Mouse (Mus musculus): ENCODE measurements around the gene Anks1b. TPM values are rescaled to one million over a fixed set of nuclear protein-coding genes. Genes with fewer than 3 reads are reported as not detected.
A peak's percentile ranks its signal among the peaks of the same experiment; 100 is the strongest.

Gene Anks1b
- polyA plus RNA-seq, 1 experiment from 2014 or later: 2.9 TPM

- ATAC-seq (ENCODE audit: insufficient number of reproducible peaks, low FRiP score, low TSS enrichment, low read depth): no peak
- H3K4me3 ChIP-seq: no peak overlapping the region
- 18% methylated on average over 11 of the region's 11 CpGs for WGBS
Measured at GRCm38 (mm10) chr10:90770403-90770955, 897.2 kb downstream of the Anks1b start.

GRCm38 (mm10) chr10:90771046-90771445 lies 897.7 kb downstream of the Anks1b start:
- H3K36me3 ChIP-seq: no peaks in the 10 kb centered on the region
- H3K4me2 ChIP-seq: no peak overlapping the region
- WGBS: 52% methylated on average over 7 of the region's 7 CpGs
- H3K9ac ChIP-seq: no peak overlapping the region
- peaks cover 11% of the 10 kb centered on the region; the same call in 1 of the 2 replicates for H3K27me3 ChIP-seq
- ATAC-seq (ENCODE audit: insufficient number of reproducible peaks, low FRiP score, low TSS enrichment, low read depth): no peak
- H3K27ac ChIP-seq: no peak overlapping the region
- no peak overlapping the region for H3K4me3 ChIP-seq
- 0 out of 2 replicates have a peak, but pooled peaks cover 3% of the 10 kb centered on the region for H3K4me1 ChIP-seq
- no peaks in the 10 kb centered on the region for H3K9me3 ChIP-seq

More at GRCm38 (mm10) chr10:90770403-90770955, 897.2 kb downstream of the Anks1b start:
- H3K4me2 ChIP-seq: no peak overlapping the region
- no peaks in the 10 kb centered on the region for H3K36me3 ChIP-seq
- H3K27me3 ChIP-seq: peaks cover 11% of the 10 kb centered on the region; the same call in 1 of the 2 replicates
- H3K4me1 ChIP-seq: 0 out of 2 replicates have a peak, but pooled peaks cover 3% of the 10 kb centered on the region
- no peaks in the 10 kb centered on the region for H3K9me3 ChIP-seq
- H3K9ac ChIP-seq: no peak overlapping the region
- no peak overlapping the region for H3K27ac ChIP-seq

DNA sequence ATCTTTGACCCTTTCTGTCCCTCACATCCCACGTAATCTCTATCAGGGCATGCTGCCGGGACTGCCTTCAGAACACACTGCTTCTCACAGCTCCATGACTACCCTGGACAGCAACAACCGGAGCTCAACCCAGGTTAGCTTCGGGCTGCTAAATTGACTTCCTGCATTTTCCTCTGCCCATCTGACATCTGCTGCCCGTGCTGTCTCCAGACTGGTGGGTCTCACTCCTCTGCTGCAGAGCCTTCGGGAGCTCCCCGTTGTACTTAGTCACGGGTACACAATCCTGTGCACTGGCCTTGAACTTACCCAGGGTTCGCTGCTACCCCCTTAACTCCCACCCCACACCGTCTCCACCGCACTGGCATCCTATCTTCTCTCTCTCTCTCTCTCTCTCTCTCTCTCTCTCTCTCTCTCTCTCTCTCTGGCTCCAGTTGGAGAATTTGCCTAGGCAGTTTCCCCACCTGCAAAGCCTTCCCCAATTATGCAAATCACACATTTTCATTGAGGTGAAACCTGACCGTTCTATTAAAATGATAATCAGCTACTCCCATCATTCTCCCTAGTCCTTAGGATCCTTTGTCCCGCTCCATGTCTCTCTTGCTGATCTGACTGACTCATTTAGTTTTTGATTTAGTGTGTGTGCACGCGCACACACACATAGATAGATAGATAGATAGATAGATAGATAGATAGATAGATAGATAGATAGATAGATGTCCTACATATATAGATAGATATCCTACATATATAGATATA lies 898.3 kb downstream of the Anks1b start:
- H3K9me3 ChIP-seq: no peaks in the 10 kb centered on the region
- 0 out of 2 replicates have a peak, but pooled peaks cover 3% of the 10 kb centered on the region for H3K4me1 ChIP-seq
- WGBS: 13% methylated on average over 15 of the region's 15 CpGs
- H3K27me3 ChIP-seq: peaks cover 11% of the 10 kb centered on the region; the same call in 1 of the 2 replicates
- no peak overlapping the region for H3K27ac ChIP-seq
- no peak overlapping the region for H3K4me3 ChIP-seq
- ATAC-seq (ENCODE audit: insufficient number of reproducible peaks, low FRiP score, low TSS enrichment, low read depth): no peak
- H3K36me3 ChIP-seq: no peaks in the 10 kb centered on the region
- H3K9ac ChIP-seq: no peak overlapping the region
- no peak overlapping the region for H3K4me2 ChIP-seq

DNA sequence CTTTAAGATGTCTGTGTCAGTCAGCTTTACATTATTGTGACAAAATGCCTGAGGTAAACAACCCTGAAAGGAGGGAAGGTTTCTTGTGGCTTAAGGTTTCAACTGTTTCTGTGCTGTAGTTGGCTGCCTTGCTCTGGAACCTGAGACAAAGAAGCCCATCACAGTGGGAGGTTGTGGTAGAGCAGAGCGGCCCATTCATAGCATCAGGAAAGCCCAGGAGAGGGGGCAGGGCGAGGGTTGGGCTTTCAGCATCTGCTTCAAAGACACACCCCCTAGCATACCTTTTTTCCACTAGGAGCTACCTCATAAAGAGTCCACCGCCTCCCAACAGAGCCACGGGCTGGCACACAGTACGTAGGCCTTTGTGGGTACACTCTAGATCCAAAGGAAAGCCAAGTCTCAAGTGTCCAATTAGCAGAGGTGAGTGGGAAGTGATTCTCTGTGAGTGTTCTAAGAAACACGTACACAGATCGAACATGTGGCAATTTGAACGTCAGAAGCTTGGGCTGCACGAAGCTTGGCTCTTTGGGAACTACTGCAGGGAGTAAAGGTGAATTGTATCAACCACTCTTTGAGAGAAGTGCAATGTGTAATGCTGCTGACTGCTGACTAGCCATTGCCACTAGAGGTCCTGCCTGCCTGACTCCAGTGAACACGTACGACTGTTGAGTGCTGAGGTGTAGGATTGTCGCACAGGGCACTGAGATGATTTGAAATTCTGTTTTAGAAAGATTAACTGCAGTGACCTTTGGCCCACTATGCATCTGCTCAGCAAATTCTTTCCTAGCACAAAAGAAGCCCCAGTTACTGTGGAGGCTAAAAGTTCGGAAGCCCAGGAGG lies 906.5 kb downstream of the Anks1b start:
- no peaks in the 10 kb centered on the region for H3K36me3 ChIP-seq
- H3K4me1 ChIP-seq: no peaks in the 10 kb centered on the region

GRCm38 (mm10) chr10:90784981-90785650 lies 911.8 kb downstream of the Anks1b start:
- ATAC-seq (ENCODE audit: insufficient number of reproducible peaks, low FRiP score, low TSS enrichment, low read depth): no peak
- no peaks in the 10 kb centered on the region for H3K36me3 ChIP-seq
- H3K4me1 ChIP-seq: no peaks in the 10 kb centered on the region
- no peak overlapping the region for H3K9ac ChIP-seq
- no peaks in the 10 kb centered on the region for H3K27me3 ChIP-seq
- H3K4me3 ChIP-seq: no peak overlapping the region
- 76% methylated on average over 4 of the region's 4 CpGs for WGBS
- no peaks in the 10 kb centered on the region for H3K9me3 ChIP-seq
- H3K27ac ChIP-seq: no peak overlapping the region
- no peak overlapping the region for H3K4me2 ChIP-seq

More for the DNA sequence above, 906.5 kb downstream of the Anks1b start:
- no peak overlapping the region for H3K4me2 ChIP-seq
- ATAC-seq (ENCODE audit: insufficient number of reproducible peaks, low FRiP score, low TSS enrichment, low read depth): peak; percentile 30; the same call in 1 of the 2 replicates
- H3K9ac ChIP-seq: no peak overlapping the region
- no peak overlapping the region for H3K4me3 ChIP-seq
- no peaks in the 10 kb centered on the region for H3K9me3 ChIP-seq
- WGBS: 52% methylated on average over 13 of the region's 13 CpGs
- no peaks in the 10 kb centered on the region for H3K27me3 ChIP-seq
- no peak overlapping the region for H3K27ac ChIP-seq

DNA sequence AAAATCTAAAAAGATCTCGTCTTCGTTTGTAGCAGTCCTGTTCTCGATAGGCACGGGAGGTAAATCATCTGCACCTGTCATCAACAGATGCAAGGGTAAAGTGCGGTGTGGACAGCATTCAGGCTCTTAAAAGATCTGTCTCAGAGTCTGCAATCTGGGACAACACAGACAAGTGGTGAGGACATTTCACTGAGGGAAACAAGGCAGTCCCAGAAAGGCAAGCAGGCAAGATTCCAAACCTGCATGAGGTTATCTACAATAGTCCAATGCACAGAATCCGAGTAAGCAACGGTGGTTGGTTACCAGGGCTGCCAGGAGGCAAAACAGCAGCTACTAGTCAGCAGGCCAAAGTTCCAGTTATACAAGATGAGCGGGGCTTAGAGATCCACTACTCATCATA lies 912.4 kb downstream of the Anks1b start:
- Histone ChIP-seq H3K9ac (no peak overlapping the region), H3K4me2 (no peak overlapping the region), H3K9me3 (no peaks in the 10 kb centered on the region), H3K27me3 (no peaks in the 10 kb centered on the region), H3K36me3 (no peaks in the 10 kb centered on the region), H3K4me3 (no peak overlapping the region), H3K4me1 (no peaks in the 10 kb centered on the region), H3K27ac (no peak overlapping the region)
- 77% methylated on average over 8 of the region's 8 CpGs for WGBS
- ATAC-seq (ENCODE audit: insufficient number of reproducible peaks, low FRiP score, low TSS enrichment, low read depth): no peak

DNA sequence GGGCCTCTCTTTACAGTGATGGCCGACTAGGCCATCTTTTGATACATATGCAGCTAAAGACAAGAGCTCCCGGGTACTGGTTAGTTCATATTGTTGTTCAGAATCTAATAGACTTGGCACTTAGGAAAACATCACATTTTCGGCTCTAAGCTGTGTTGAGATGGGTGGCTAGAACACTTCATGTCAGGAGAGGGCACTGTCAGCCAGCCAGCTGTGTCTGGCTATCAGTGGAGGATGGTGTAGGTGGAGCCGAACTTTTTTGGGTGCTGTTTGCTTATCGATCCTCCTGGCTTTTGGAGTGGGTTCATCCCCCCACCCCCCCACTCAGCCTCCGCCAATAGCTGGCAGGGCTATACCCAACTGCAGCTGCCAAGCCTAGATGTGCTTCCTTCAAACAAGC lies 929.8 kb downstream of the Anks1b start:
- Histone ChIP-seq H3K4me2 (no peak overlapping the region), H3K27ac (no peak overlapping the region), H3K4me3 (no peak overlapping the region), H3K36me3 (no peaks in the 10 kb centered on the region), H3K27me3 (no peaks in the 10 kb centered on the region), H3K9ac (no peak overlapping the region), H3K4me1 (no peaks in the 10 kb centered on the region), H3K9me3 (no peaks in the 10 kb centered on the region)
- 49% methylated on average over 6 of the region's 6 CpGs for whole genome bisulfite sequencing
- no peak for ATAC-seq (ENCODE audit: insufficient number of reproducible peaks, low FRiP score, low TSS enrichment, low read depth)

DNA sequence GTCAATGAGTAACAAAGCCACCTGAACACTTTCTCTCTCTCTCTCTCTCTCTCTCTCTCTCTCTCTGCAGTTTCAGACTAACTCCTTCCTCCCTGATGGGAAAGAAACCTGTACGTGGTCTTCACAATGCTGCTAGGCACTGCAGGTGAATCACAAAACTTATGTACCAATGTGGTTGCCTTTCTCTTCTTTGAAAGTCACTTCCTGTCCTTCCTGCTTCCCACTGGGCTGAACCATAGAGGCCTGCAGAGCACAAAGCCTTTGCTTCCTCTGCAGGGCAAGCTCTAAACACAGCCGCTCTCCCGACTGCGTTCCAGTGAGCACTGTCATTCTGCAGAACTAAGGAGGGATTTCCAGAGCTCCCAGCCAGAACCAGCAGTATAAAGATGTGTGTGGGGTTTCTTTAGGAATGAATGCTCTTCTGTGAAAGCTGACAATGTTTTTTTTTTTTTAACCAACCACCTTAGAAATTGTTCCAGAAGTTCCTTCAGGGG lies 931.3 kb downstream of the Anks1b start:
- H3K9me3 ChIP-seq: no peaks in the 10 kb centered on the region
- ATAC-seq (ENCODE audit: insufficient number of reproducible peaks, low FRiP score, low TSS enrichment, low read depth): no peak
- H3K4me1 ChIP-seq: no peaks in the 10 kb centered on the region
- H3K4me2 ChIP-seq: no peak overlapping the region
- H3K27me3 ChIP-seq: no peaks in the 10 kb centered on the region
- 26% methylated on average over 4 of the region's 4 CpGs for WGBS
- no peak overlapping the region for H3K4me3 ChIP-seq
- no peak overlapping the region for H3K9ac ChIP-seq
- H3K27ac ChIP-seq: no peak overlapping the region
- H3K36me3 ChIP-seq: no peaks in the 10 kb centered on the region

DNA sequence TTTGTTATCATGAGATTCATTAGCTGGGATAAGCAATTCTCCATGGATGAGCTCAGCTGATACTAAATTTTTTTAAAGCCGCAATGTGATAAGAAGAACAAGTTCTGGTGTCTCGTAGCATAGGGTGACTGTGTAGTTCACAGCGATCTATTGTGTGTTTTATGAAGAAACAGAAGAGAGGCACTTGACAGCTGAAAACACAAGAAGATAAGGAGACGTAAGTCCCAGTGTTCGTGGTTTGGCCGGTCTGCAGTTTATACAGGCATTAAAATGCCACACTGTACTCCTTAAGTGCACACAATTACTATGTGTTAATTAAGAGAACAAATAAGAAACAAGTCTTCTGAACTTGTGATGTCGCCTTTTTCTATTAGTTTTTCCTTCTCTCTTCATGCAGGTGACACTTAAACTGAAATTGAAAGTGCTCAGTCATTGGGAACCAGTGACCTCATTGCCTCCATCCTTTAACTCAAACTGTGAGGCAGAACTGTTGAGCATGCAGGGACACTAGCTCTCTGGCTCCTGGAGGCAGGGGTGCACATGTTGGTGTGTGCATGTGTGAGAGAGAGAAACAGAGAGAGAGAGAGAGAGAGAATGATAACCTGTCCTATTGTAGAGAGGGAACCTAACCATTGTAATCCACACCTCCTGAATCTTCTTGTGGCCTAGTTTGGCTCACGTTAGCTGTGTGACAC lies 935.5 kb downstream of the Anks1b start:
- WGBS: 88% methylated on average over 8 of the region's 8 CpGs
- Histone ChIP-seq H3K27ac (no peak overlapping the region), H3K4me3 (no peak overlapping the region), H3K27me3 (no peaks in the 10 kb centered on the region), H3K4me1 (no peaks in the 10 kb centered on the region), H3K36me3 (no peaks in the 10 kb centered on the region), H3K9me3 (no peaks in the 10 kb centered on the region), H3K9ac (no peak overlapping the region), H3K4me2 (no peak overlapping the region)
- no peak for ATAC-seq (ENCODE audit: insufficient number of reproducible peaks, low FRiP score, low TSS enrichment, low read depth)

- Histone ChIP-seq H3K4me1 (no peaks in the 10 kb centered on the region), H3K27me3 (no peaks in the 10 kb centered on the region), H3K27ac (no peak overlapping the region), H3K4me3 (no peak overlapping the region), H3K36me3 (no peaks in the 10 kb centered on the region), H3K4me2 (no peak overlapping the region), H3K9me3 (no peaks in the 10 kb centered on the region), H3K9ac (no peak overlapping the region)
- WGBS: 35% methylated on average over 8 of the region's 8 CpGs
- ATAC-seq (ENCODE audit: insufficient number of reproducible peaks, low FRiP score, low TSS enrichment, low read depth): no peak
Measured at GRCm38 (mm10) chr10:90809911-90810590, 936.7 kb downstream of the Anks1b start.
